Comparison of ENCODE assay signal across 13 mouse cellular contexts in genomic region chr13:104630808-104631207, GRCm38 (mm10).
A peak's percentile ranks its signal among the peaks of the same experiment; 100 is the strongest.
DNase-seq lines count a peak whose midpoint lies in the region; ATAC-seq lines count a peak whose summit lies in the region.
"Had no signal": no experiment of that assay in that cellular context is flagged by ENCODE, and none has a peak within 500 bp of the region (broad histone marks: within the 10 kb centered on the region; RNA-seq: fewer than 3 reads in every experiment).

No protein-coding gene starts in this region.

- H3K36me3 ChIP-seq in intestine, embryonic 14.5 days (ENCODE audit: control insufficient read depth, insufficient read depth, low read length): no peaks in the 10 kb centered on the region; the same call in 1 of the 2 replicates
- no peaks in the 10 kb centered on the region for H3K36me3 ChIP-seq in intestine, embryonic 15.5 days
- H3K36me3 ChIP-seq: limb, embryonic 15.5 days had no signal

- no peak overlapping the region for H3K4me2 ChIP-seq in intestine, embryonic 14.5 days (ENCODE audit: low read length)
- no peak overlapping the region for H3K4me2 ChIP-seq in intestine, embryonic 15.5 days (replicated peaks)
- H3K4me2 ChIP-seq: embryonic facial prominence, embryonic 15.5 days; limb, embryonic 15.5 days had no signal

- H3K27ac ChIP-seq in intestine, embryonic 14.5 days (ENCODE audit: low read depth): no peak overlapping the region
- no peak overlapping the region for H3K27ac ChIP-seq in intestine, embryonic 15.5 days
- H3K27ac ChIP-seq: embryonic facial prominence, embryonic 15.5 days had no signal

- peaks cover 14% of the 10 kb centered on the region; the same call in 1 of the 2 replicates for H3K4me1 ChIP-seq in intestine, embryonic 14.5 days (replicated peaks; ENCODE audit: control insufficient read depth, insufficient read depth, low read length)
- H3K4me1 ChIP-seq in intestine, embryonic 15.5 days (replicated peaks): 0 out of 2 replicates have a peak, but pooled peaks cover 4% of the 10 kb centered on the region

- H3K27me3 ChIP-seq in intestine, embryonic 14.5 days (replicated peaks; ENCODE audit: control insufficient read depth, insufficient read depth, low read length): no peaks in the 10 kb centered on the region
- no peaks in the 10 kb centered on the region for H3K27me3 ChIP-seq in intestine, embryonic 15.5 days (replicated peaks)
- H3K27me3 ChIP-seq: embryonic facial prominence, embryonic 15.5 days; limb, embryonic 15.5 days had no signal

- no peaks in the 10 kb centered on the region for H3K9me3 ChIP-seq in intestine, embryonic 14.5 days (ENCODE audit: control insufficient read depth, low read length)
- no peaks in the 10 kb centered on the region for H3K9me3 ChIP-seq in intestine, embryonic 15.5 days
- H3K9me3 ChIP-seq: embryonic facial prominence, embryonic 15.5 days; limb, embryonic 15.5 days had no signal

- ATAC-seq in intestine, embryonic 14.5 days (replicated peaks; ENCODE audit: low FRiP score, low TSS enrichment, low read depth): no peak
- ATAC-seq in intestine, embryonic 15.5 days: no peak
- ATAC-seq: forebrain, postnatal 0 days had no signal

- 72% methylated on average over 5 of the region's 5 CpGs for WGBS in intestine, embryonic 14.5 days
- WGBS in intestine, embryonic 15.5 days: 75% methylated on average over 5 of the region's 5 CpGs

- no peak overlapping the region for H3K9ac ChIP-seq in intestine, embryonic 14.5 days (ENCODE audit: low read length)
- H3K9ac ChIP-seq in intestine, embryonic 15.5 days: no peak overlapping the region
- H3K9ac ChIP-seq: embryonic facial prominence, embryonic 15.5 days; forebrain, postnatal 0 days; limb, embryonic 15.5 days had no signal

- H3K4me3 ChIP-seq in intestine, embryonic 14.5 days (ENCODE audit: low read depth, low read length): no peak overlapping the region
- no peak overlapping the region for H3K4me3 ChIP-seq in intestine, embryonic 15.5 days (replicated peaks)
- H3K4me3 ChIP-seq: embryonic facial prominence, embryonic 15.5 days; limb, embryonic 15.5 days had no signal

- peak; percentile 20 for DNase-seq in cerebellum, adult 9-11 months
- no peak for DNase-seq in cerebellum, postnatal 4 days (ENCODE audit: low spot score in 2 of 2)
- DNase-seq in intestine, embryonic 14.5 days (ENCODE audit: low spot score): peak; percentile 42
- DNase-seq in CD4-positive, CD25-positive, alpha-beta regulatory T cell, adult 2 months (ENCODE audit: low read depth, low spot score): peak; percentile 69
- peak; percentile 63 for DNase-seq in kidney, postnatal 10 days
- no peak for DNase-seq in left cerebral cortex, adult 11 months (ENCODE audit: low spot score)
- DNase-seq in natural killer cell, adult 2 months (ENCODE audit: low spot score in 2 of 2): no peak
- DNase-seq: adrenal gland, adult 2 months; forebrain, postnatal 0 days; layer of hippocampus, adult 9-11 months had no signal

Comparison
In these comparisons a context has a peak if more than half of its experiments do, and no peak if none do; other contexts are left out.
1. DNase-seq: peak in cerebellum, adult 9-11 months (single experiment), intestine, embryonic 14.5 days (single experiment), CD4-positive, CD25-positive, alpha-beta regulatory T cell, adult 2 months (single experiment) and kidney, postnatal 10 days (single experiment); none in cerebellum, postnatal 4 days (0 of 2), left cerebral cortex, adult 11 months (single experiment) and natural killer cell, adult 2 months (0 of 2).